Mouse (Mus musculus): ENCODE results near the gene Wsb1. TPM values are rescaled to one million over a fixed set of nuclear protein-coding genes. Genes with fewer than 3 reads are reported as not detected.

Wsb1 gene
- polyA plus RNA-seq, 1 experiment from 2014 or later: 505 TPM

GRCm38 (mm10) chr11:79291651-79292050, 37.2 kb upstream of the Wsb1 start:
- Histone ChIP-seq H3K4me3 (replicated peaks; ENCODE audit: low read length) (no peak overlapping the region), H3K27me3 (replicated peaks; ENCODE audit: control insufficient read depth, insufficient read depth, low read length) (no peaks in the 10 kb centered on the region), H3K36me3 (ENCODE audit: control insufficient read depth, insufficient read depth) (no peaks in the 10 kb centered on the region), H3K9ac (replicated peaks; ENCODE audit: low read depth, low read length) (no peak overlapping the region), H3K4me2 (ENCODE audit: low read length) (no peak overlapping the region), H3K27ac (ENCODE audit: low read length) (no peak overlapping the region), H3K9me3 (ENCODE audit: control insufficient read depth, low read length) (no peaks in the 10 kb centered on the region), H3K4me1 (replicated peaks; ENCODE audit: control insufficient read depth, insufficient read depth, low read length) (no peaks in the 10 kb centered on the region)
- WGBS: 73% methylated on average over 5 of the region's 5 CpGs
- no peak for ATAC-seq

GRCm38 (mm10) chr11:79290473-79290872, 36.0 kb upstream of the Wsb1 start:
- Histone ChIP-seq H3K4me3 (replicated peaks; ENCODE audit: low read length) (no peak overlapping the region), H3K4me1 (replicated peaks; ENCODE audit: control insufficient read depth, insufficient read depth, low read length) (no peaks in the 10 kb centered on the region), H3K36me3 (ENCODE audit: control insufficient read depth, insufficient read depth) (no peaks in the 10 kb centered on the region), H3K4me2 (ENCODE audit: low read length) (no peak overlapping the region), H3K27ac (ENCODE audit: low read length) (no peak overlapping the region), H3K9ac (replicated peaks; ENCODE audit: low read depth, low read length) (no peak overlapping the region), H3K27me3 (replicated peaks; ENCODE audit: control insufficient read depth, insufficient read depth, low read length) (no peaks in the 10 kb centered on the region), H3K9me3 (ENCODE audit: control insufficient read depth, low read length) (no peaks in the 10 kb centered on the region)
- 52% methylated on average over 2 of the region's 2 CpGs for WGBS
- no peak for ATAC-seq

- Histone ChIP-seq H3K4me2 (ENCODE audit: low read length) (no peak overlapping the region), H3K4me1 (replicated peaks; ENCODE audit: control insufficient read depth, insufficient read depth, low read length) (no peaks in the 10 kb centered on the region), H3K27me3 (replicated peaks; ENCODE audit: control insufficient read depth, insufficient read depth, low read length) (no peaks in the 10 kb centered on the region), H3K4me3 (replicated peaks; ENCODE audit: low read length) (no peak overlapping the region), H3K36me3 (ENCODE audit: control insufficient read depth, insufficient read depth) (no peaks in the 10 kb centered on the region), H3K9ac (replicated peaks; ENCODE audit: low read depth, low read length) (no peak overlapping the region), H3K27ac (ENCODE audit: low read length) (no peak overlapping the region), H3K9me3 (ENCODE audit: control insufficient read depth, low read length) (no peaks in the 10 kb centered on the region)
- WGBS: 93% methylated on average over 5 of the region's 5 CpGs
- ATAC-seq: no peak
Measured at GRCm38 (mm10) chr11:79288913-79289640, 34.6 kb upstream of the Wsb1 start.

GRCm38 (mm10) chr11:79288278-79288843, 33.9 kb upstream of the Wsb1 start:
- Histone ChIP-seq H3K36me3 (ENCODE audit: control insufficient read depth, insufficient read depth) (no peaks in the 10 kb centered on the region), H3K4me3 (replicated peaks; ENCODE audit: low read length) (no peak overlapping the region), H3K9ac (replicated peaks; ENCODE audit: low read depth, low read length) (no peak overlapping the region), H3K27ac (ENCODE audit: low read length) (no peak overlapping the region), H3K4me2 (ENCODE audit: low read length) (no peak overlapping the region), H3K27me3 (replicated peaks; ENCODE audit: control insufficient read depth, insufficient read depth, low read length) (no peaks in the 10 kb centered on the region), H3K4me1 (replicated peaks; ENCODE audit: control insufficient read depth, insufficient read depth, low read length) (no peaks in the 10 kb centered on the region), H3K9me3 (ENCODE audit: control insufficient read depth, low read length) (no peaks in the 10 kb centered on the region)
- ATAC-seq: no peak
- 85% methylated on average over 7 of the region's 7 CpGs for WGBS

GRCm38 (mm10) chr11:79287447-79287846, 33.0 kb upstream of the Wsb1 start:
- Histone ChIP-seq H3K9me3 (ENCODE audit: control insufficient read depth, low read length) (no peaks in the 10 kb centered on the region), H3K27me3 (replicated peaks; ENCODE audit: control insufficient read depth, insufficient read depth, low read length) (no peaks in the 10 kb centered on the region), H3K36me3 (ENCODE audit: control insufficient read depth, insufficient read depth) (no peaks in the 10 kb centered on the region), H3K27ac (ENCODE audit: low read length) (no peak overlapping the region), H3K4me2 (ENCODE audit: low read length) (no peak overlapping the region), H3K4me1 (replicated peaks; ENCODE audit: control insufficient read depth, insufficient read depth, low read length) (no peaks in the 10 kb centered on the region), H3K9ac (replicated peaks; ENCODE audit: low read depth, low read length) (no peak overlapping the region), H3K4me3 (replicated peaks; ENCODE audit: low read length) (no peak overlapping the region)
- ATAC-seq: no peak
- 85% methylated on average over 6 of the region's 6 CpGs for WGBS

- Histone ChIP-seq H3K27me3 (replicated peaks; ENCODE audit: control insufficient read depth, insufficient read depth, low read length) (no peaks in the 10 kb centered on the region), H3K4me3 (replicated peaks; ENCODE audit: low read length) (no peak overlapping the region), H3K9me3 (ENCODE audit: control insufficient read depth, low read length) (no peaks in the 10 kb centered on the region), H3K4me1 (replicated peaks; ENCODE audit: control insufficient read depth, insufficient read depth, low read length) (no peaks in the 10 kb centered on the region), H3K36me3 (ENCODE audit: control insufficient read depth, insufficient read depth) (no peaks in the 10 kb centered on the region), H3K4me2 (ENCODE audit: low read length) (no peak overlapping the region), H3K27ac (ENCODE audit: low read length) (no peak overlapping the region), H3K9ac (replicated peaks; ENCODE audit: low read depth, low read length) (no peak overlapping the region)
- 84% methylated on average over 9 of the region's 9 CpGs for WGBS
- no peak for ATAC-seq
Measured at GRCm38 (mm10) chr11:79286305-79286799, 31.9 kb upstream of the Wsb1 start.

GRCm38 (mm10) chr11:79283350-79284030, 29.0 kb upstream of the Wsb1 start:
- H3K4me3 ChIP-seq (replicated peaks; ENCODE audit: low read length): no peak overlapping the region
- 91% methylated on average over 4 of the region's 4 CpGs for WGBS

GRCm38 (mm10) chr11:79281396-79281795, 26.9 kb upstream of the Wsb1 start:
- WGBS: 72% methylated on average over 5 of the region's 5 CpGs
- H3K4me3 ChIP-seq (replicated peaks; ENCODE audit: low read length): no peak overlapping the region
- no peaks in the 10 kb centered on the region for H3K9me3 ChIP-seq (ENCODE audit: control insufficient read depth, low read length)
- no peak overlapping the region for H3K27ac ChIP-seq (ENCODE audit: low read length)
- no peaks in the 10 kb centered on the region for H3K27me3 ChIP-seq (replicated peaks; ENCODE audit: control insufficient read depth, insufficient read depth, low read length)
- no peak overlapping the region for H3K9ac ChIP-seq (replicated peaks; ENCODE audit: low read depth, low read length)
- H3K4me1 ChIP-seq (replicated peaks; ENCODE audit: control insufficient read depth, insufficient read depth, low read length): no peaks in the 10 kb centered on the region; the same call in 1 of the 2 replicates
- H3K4me2 ChIP-seq (ENCODE audit: low read length): no peak overlapping the region
- no peaks in the 10 kb centered on the region for H3K36me3 ChIP-seq (ENCODE audit: control insufficient read depth, insufficient read depth)
- no peak for ATAC-seq

More at GRCm38 (mm10) chr11:79283350-79284030, 29.0 kb upstream of the Wsb1 start:
- Histone ChIP-seq H3K4me1 (replicated peaks; ENCODE audit: control insufficient read depth, insufficient read depth, low read length) (no peaks in the 10 kb centered on the region; the same call in 1 of the 2 replicates), H3K27ac (ENCODE audit: low read length) (no peak overlapping the region), H3K4me2 (ENCODE audit: low read length) (no peak overlapping the region), H3K27me3 (replicated peaks; ENCODE audit: control insufficient read depth, insufficient read depth, low read length) (no peaks in the 10 kb centered on the region), H3K9ac (replicated peaks; ENCODE audit: low read depth, low read length) (no peak overlapping the region), H3K36me3 (ENCODE audit: control insufficient read depth, insufficient read depth) (no peaks in the 10 kb centered on the region), H3K9me3 (ENCODE audit: control insufficient read depth, low read length) (no peaks in the 10 kb centered on the region)
- no peak for ATAC-seq

- H3K36me3 ChIP-seq (ENCODE audit: control insufficient read depth, insufficient read depth): no peaks in the 10 kb centered on the region
- H3K4me2 ChIP-seq (ENCODE audit: low read length): no peak overlapping the region
- no peaks in the 10 kb centered on the region for H3K9me3 ChIP-seq (ENCODE audit: control insufficient read depth, low read length)
- no peak overlapping the region for H3K4me3 ChIP-seq (replicated peaks; ENCODE audit: low read length)
- ATAC-seq: no peak
- no peak overlapping the region for H3K27ac ChIP-seq (ENCODE audit: low read length)
- H3K27me3 ChIP-seq (replicated peaks; ENCODE audit: control insufficient read depth, insufficient read depth, low read length): no peaks in the 10 kb centered on the region
- WGBS: 56% methylated on average over 2 of the region's 2 CpGs
- no peaks in the 10 kb centered on the region; the same call in 1 of the 2 replicates for H3K4me1 ChIP-seq (replicated peaks; ENCODE audit: control insufficient read depth, insufficient read depth, low read length)
- no peak overlapping the region for H3K9ac ChIP-seq (replicated peaks; ENCODE audit: low read depth, low read length)
Measured at GRCm38 (mm10) chr11:79279732-79280405, 25.4 kb upstream of the Wsb1 start.

Measured in forebrain, embryonic 16.5 days (tissue).